Mouse (Mus musculus): ENCODE measurements at regions not wholly inside any gene's neighbourhood (a gene's known extent, or its start where the extent isn't known, plus 50 kb on each side); places are given as distances from the start of the nearest gene placed in this dataset.

GRCm38 (mm10) chrX:11892396-11892795 lies 267.8 kb downstream of the Bcor start:
- DNase-seq (ENCODE audit: low read depth in 3 of 3, low spot score in 3 of 3) (no peak), ATAC-seq (ENCODE audit: insufficient read depth) (no peak)
- Histone ChIP-seq H3K4me3 (ENCODE audit: insufficient read depth in 1 of 2, low read depth in 2 of 2, low read length in 2 of 2) (no peak overlapping the region), H3K27me3 (ENCODE audit: control insufficient read depth, insufficient read depth, low read length) (no peaks in the 10 kb centered on the region), H3K9me3 (ENCODE audit: control insufficient read depth, low read length) (no peaks in the 10 kb centered on the region), H3K36me3 (replicated peaks; ENCODE audit: control insufficient read depth, insufficient read depth, low read depth) (no peaks in the 10 kb centered on the region), H3K9ac (replicated peaks) (no peak overlapping the region), H3K4me2 (ENCODE audit: low read depth) (no peak overlapping the region), H3K4me1 (replicated peaks; ENCODE audit: control insufficient read depth in 2 of 2, insufficient read depth in 2 of 2, low read length in 1 of 2) (peaks cover 0 to 8% of the 10 kb centered on the region in 2 experiments; a peak in 2 of 4 replicates), H3K27ac (no peak overlapping the region)
- 75% methylated on average over 5 of the region's 5 CpGs for WGBS (ENCODE audit: insufficient replicate concordance)
- TF ChIP-seq CTCF (IDR thresholded peaks at IDR 0.05; ENCODE audit: low read depth) (no peak), EP300 (IDR thresholded peaks at IDR 0.05; ENCODE audit: low read depth) (no peak)

GRCm38 (mm10) chrX:11893606-11894279 lies 266.4 kb downstream of the Bcor start:
- no peak overlapping the region for H3K4me2 ChIP-seq (ENCODE audit: low read depth)
- no peak overlapping the region for H3K4me3 ChIP-seq (ENCODE audit: insufficient read depth in 1 of 2, low read depth in 2 of 2, low read length in 2 of 2)
- TF ChIP-seq EP300 (IDR thresholded peaks at IDR 0.05; ENCODE audit: low read depth) (no peak), CTCF (IDR thresholded peaks at IDR 0.05; ENCODE audit: low read depth) (no peak)
- ATAC-seq (ENCODE audit: insufficient read depth), result no peak
- peak in 1 of 3 experiments; percentile 4 for DNase-seq (ENCODE audit: low read depth in 3 of 3, low spot score in 3 of 3)
- H3K9ac ChIP-seq (replicated peaks), result no peak overlapping the region
- no peaks in the 10 kb centered on the region for H3K36me3 ChIP-seq (replicated peaks; ENCODE audit: control insufficient read depth, insufficient read depth, low read depth)
- 38% methylated on average over 10 of the region's 10 CpGs for WGBS (ENCODE audit: insufficient replicate concordance)
- H3K4me1 ChIP-seq (replicated peaks; ENCODE audit: control insufficient read depth in 2 of 2, insufficient read depth in 2 of 2, low read length in 1 of 2), result peaks cover 0 to 5% of the 10 kb centered on the region in 2 experiments; a peak in 2 of 4 replicates
- H3K27ac ChIP-seq, result no peak overlapping the region
- H3K9me3 ChIP-seq (ENCODE audit: control insufficient read depth, low read length), result no peaks in the 10 kb centered on the region
- no peaks in the 10 kb centered on the region for H3K27me3 ChIP-seq (ENCODE audit: control insufficient read depth, insufficient read depth, low read length)

GRCm38 (mm10) chrX:11894280-11894662 lies 265.9 kb downstream of the Bcor start:
- no peaks in the 10 kb centered on the region for H3K27me3 ChIP-seq (ENCODE audit: control insufficient read depth, insufficient read depth, low read length)
- no peak overlapping the region for H3K4me2 ChIP-seq (ENCODE audit: low read depth)
- DNase-seq (ENCODE audit: low read depth in 3 of 3, low spot score in 3 of 3), result no peak
- H3K36me3 ChIP-seq (replicated peaks; ENCODE audit: control insufficient read depth, insufficient read depth, low read depth), result no peaks in the 10 kb centered on the region
- TF ChIP-seq CTCF (IDR thresholded peaks at IDR 0.05; ENCODE audit: low read depth), result no peak
- TF ChIP-seq EP300 (IDR thresholded peaks at IDR 0.05; ENCODE audit: low read depth), result no peak
- peaks cover 0 to 5% of the 10 kb centered on the region in 2 experiments; a peak in 2 of 4 replicates for H3K4me1 ChIP-seq (replicated peaks; ENCODE audit: control insufficient read depth in 2 of 2, insufficient read depth in 2 of 2, low read length in 1 of 2)
- H3K9me3 ChIP-seq (ENCODE audit: control insufficient read depth, low read length), result no peaks in the 10 kb centered on the region
- H3K4me3 ChIP-seq (ENCODE audit: insufficient read depth in 1 of 2, low read depth in 2 of 2, low read length in 2 of 2), result no peak overlapping the region
- no peak overlapping the region for H3K9ac ChIP-seq (replicated peaks)
- no peak for ATAC-seq (ENCODE audit: insufficient read depth)
- WGBS (ENCODE audit: insufficient replicate concordance), result 70% methylated on average over 5 of the region's 6 CpGs
- no peak overlapping the region for H3K27ac ChIP-seq

GRCm38 (mm10) chrX:11895396-11895795 lies 264.8 kb downstream of the Bcor start:
- H3K4me3 ChIP-seq (ENCODE audit: insufficient read depth in 1 of 2, low read depth in 2 of 2, low read length in 2 of 2), result no peak overlapping the region
- no peaks in the 10 kb centered on the region for H3K9me3 ChIP-seq (ENCODE audit: control insufficient read depth, low read length)
- peaks cover 0 to 5% of the 10 kb centered on the region in 2 experiments; a peak in 2 of 4 replicates for H3K4me1 ChIP-seq (replicated peaks; ENCODE audit: control insufficient read depth in 2 of 2, insufficient read depth in 2 of 2, low read length in 1 of 2)
- TF ChIP-seq CTCF (IDR thresholded peaks at IDR 0.05; ENCODE audit: low read depth) (no peak), EP300 (IDR thresholded peaks at IDR 0.05; ENCODE audit: low read depth) (no peak)
- H3K4me2 ChIP-seq (ENCODE audit: low read depth), result no peak overlapping the region
- DNase-seq (ENCODE audit: low read depth in 3 of 3, low spot score in 3 of 3), result no peak
- no peaks in the 10 kb centered on the region for H3K36me3 ChIP-seq (replicated peaks; ENCODE audit: control insufficient read depth, insufficient read depth, low read depth)
- H3K9ac ChIP-seq (replicated peaks), result no peak overlapping the region
- WGBS (ENCODE audit: insufficient replicate concordance), result 52% methylated on average over 5 of the region's 5 CpGs
- ATAC-seq (ENCODE audit: insufficient read depth), result no peak
- H3K27ac ChIP-seq, result no peak overlapping the region
- no peaks in the 10 kb centered on the region for H3K27me3 ChIP-seq (ENCODE audit: control insufficient read depth, insufficient read depth, low read length)

GRCm38 (mm10) chrX:11898280-11898679 lies 261.9 kb downstream of the Bcor start:
- Histone ChIP-seq H3K27ac (no peak overlapping the region), H3K4me3 (ENCODE audit: insufficient read depth in 1 of 2, low read depth in 2 of 2, low read length in 2 of 2) (no peak overlapping the region), H3K4me1 (replicated peaks; ENCODE audit: control insufficient read depth in 2 of 2, insufficient read depth in 2 of 2, low read length in 1 of 2) (peaks cover 0 to 5% of the 10 kb centered on the region in 2 experiments; a peak in 2 of 4 replicates), H3K4me2 (ENCODE audit: low read depth) (no peak overlapping the region), H3K27me3 (ENCODE audit: control insufficient read depth, insufficient read depth, low read length) (no peaks in the 10 kb centered on the region), H3K9me3 (ENCODE audit: control insufficient read depth, low read length) (no peaks in the 10 kb centered on the region), H3K36me3 (replicated peaks; ENCODE audit: control insufficient read depth, insufficient read depth, low read depth) (no peaks in the 10 kb centered on the region), H3K9ac (replicated peaks) (no peak overlapping the region)
- WGBS (ENCODE audit: insufficient replicate concordance), result 80% methylated on average over 8 of the region's 8 CpGs
- DNase-seq (ENCODE audit: low read depth in 3 of 3, low spot score in 3 of 3), result no peak
- no peak for ATAC-seq (ENCODE audit: insufficient read depth)
- no peak for TF ChIP-seq EP300 (IDR thresholded peaks at IDR 0.05; ENCODE audit: low read depth)
- no peak for TF ChIP-seq CTCF (IDR thresholded peaks at IDR 0.05; ENCODE audit: low read depth)

All from liver, embryonic 14.5 days (tissue).